Mouse (Mus musculus) stomach, embryonic 16.5 days (tissue): Measurements from ENCODE around the gene Syngr1. TPM values are rescaled to one million over a fixed set of nuclear protein-coding genes. Genes with fewer than 3 reads are reported as not detected.
A peak's percentile ranks its signal among the peaks of the same experiment; 100 is the strongest.
"Not testable (repeated sequence)": the region's sequence is repeated elsewhere in the genome, so short reads cannot be mapped to it uniquely, and the experiment has no call there.

Experiments used
- ATAC-seq: fragments of 200-750 bp; cut with Nextera tagmentation; 2 replicates; pipeline ENCODE4 v1.8.0; 2017; ENCODE audit warnings: moderate number of reproducible peaks, moderate TSS enrichment; ENCODE audit not compliant: insufficient read depth, low FRiP score
- H3K27ac ChIP-seq: fragments of 300-500 bp; sonication (generic); 2 replicates; pipeline ENCODE4 v1.5.1; 2014; ENCODE audit warnings: low read length
- H3K27me3 ChIP-seq: fragments of 300-500 bp; sonication (generic); 2 replicates; pipeline ENCODE4 v1.6.1; 2014; ENCODE audit warnings: low read length, control low read depth, mixed read lengths; ENCODE audit not compliant: control insufficient read depth, insufficient read depth
- H3K36me3 ChIP-seq: fragments of 300-500 bp; sonication (generic); 2 replicates; pipeline ENCODE4 v1.6.1; 2014; ENCODE audit warnings: low read length; ENCODE audit not compliant: control insufficient read depth, insufficient read depth
- H3K4me1 ChIP-seq: fragments of 300-500 bp; sonication (generic); 2 replicates; pipeline ENCODE4 v1.6.1; 2014; ENCODE audit warnings: low read length, control low read depth, mixed read lengths; ENCODE audit not compliant: control insufficient read depth, insufficient read depth
- H3K4me2 ChIP-seq: fragments of 300-500 bp; sonication (generic); 2 replicates; pipeline ENCODE4 v1.6.1; 2014; ENCODE audit warnings: low read depth, low read length, mixed read lengths
- H3K4me3 ChIP-seq: fragments of 300-500 bp; sonication (generic); replicated peaks from 2 replicates; pipeline ENCODE4 v1.5.1; 2014; ENCODE audit warnings: mild to moderate bottlenecking, low read length
- H3K9ac ChIP-seq: fragments of 300-500 bp; sonication (generic); 2 replicates; pipeline ENCODE4 v1.6.1; 2014; ENCODE audit warnings: low read length
- H3K9me3 ChIP-seq: fragments of 300-500 bp; sonication (generic); replicated peaks from 2 replicates; pipeline ENCODE4 v1.6.1; 2016; ENCODE audit warnings: low read length, control low read depth; ENCODE audit not compliant: control insufficient read depth
- WGBS: fragments of 180-500 bp; shearing (Covaris S2); extraction: QIAGEN DNeasy Blood & Tissue Kit; methylation state at CpG from one replicate; pipeline ENCODE4 v1.1.7; 2014; 5-methylcytosine and 5-hydroxymethylcytosine counted together
- polyA plus RNA-seq: library from polyadenylated mRNA; unstranded; fragments of >200 nt; fragmentation: Nextera tagmentation; extraction: Ambion mirVana; gene quantifications from 2 replicates; pipeline ENCODE4 v1.2.1, GENCODE M21; 2015

Gene Syngr1
- polyA plus RNA-seq, 1 experiment from 2014 or later = 43.1 TPM

DNA sequence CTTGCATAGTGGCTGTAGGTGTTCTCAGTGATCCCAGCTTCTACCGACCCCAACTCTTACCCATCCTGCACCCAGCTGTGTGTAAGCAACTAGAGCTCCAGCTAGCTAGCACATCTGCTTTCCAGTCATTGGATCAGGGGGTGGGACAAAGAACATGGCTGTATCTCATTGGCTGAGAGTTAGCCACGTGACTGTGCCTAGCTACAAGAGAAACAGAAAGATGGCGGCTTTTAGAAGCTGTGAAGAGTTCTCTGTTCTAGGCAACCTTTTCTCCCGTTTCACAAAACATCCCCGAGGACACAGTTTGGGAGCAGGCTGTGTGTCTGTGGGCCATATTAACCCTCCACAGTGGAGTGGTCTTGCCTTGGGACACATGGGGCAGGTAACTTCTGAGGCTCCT, 24.1 kb downstream of the Syngr1 start:
- no peak for ATAC-seq
- H3K4me1 ChIP-seq = peaks cover 5% of the 10 kb centered on the region; the same call in 1 of the 2 replicates
- no peak overlapping the region; the same call in 1 of the 2 replicates for H3K4me2 ChIP-seq
- no peaks in the 10 kb centered on the region for H3K27me3 ChIP-seq
- no peaks in the 10 kb centered on the region for H3K36me3 ChIP-seq
- WGBS = 56% methylated on average over 5 of the region's 5 CpGs
- no peak overlapping the region for H3K27ac ChIP-seq
- no peak overlapping the region for H3K9ac ChIP-seq
- H3K9me3 ChIP-seq = no peaks in the 10 kb centered on the region
- H3K4me3 ChIP-seq = no peak overlapping the region

DNA sequence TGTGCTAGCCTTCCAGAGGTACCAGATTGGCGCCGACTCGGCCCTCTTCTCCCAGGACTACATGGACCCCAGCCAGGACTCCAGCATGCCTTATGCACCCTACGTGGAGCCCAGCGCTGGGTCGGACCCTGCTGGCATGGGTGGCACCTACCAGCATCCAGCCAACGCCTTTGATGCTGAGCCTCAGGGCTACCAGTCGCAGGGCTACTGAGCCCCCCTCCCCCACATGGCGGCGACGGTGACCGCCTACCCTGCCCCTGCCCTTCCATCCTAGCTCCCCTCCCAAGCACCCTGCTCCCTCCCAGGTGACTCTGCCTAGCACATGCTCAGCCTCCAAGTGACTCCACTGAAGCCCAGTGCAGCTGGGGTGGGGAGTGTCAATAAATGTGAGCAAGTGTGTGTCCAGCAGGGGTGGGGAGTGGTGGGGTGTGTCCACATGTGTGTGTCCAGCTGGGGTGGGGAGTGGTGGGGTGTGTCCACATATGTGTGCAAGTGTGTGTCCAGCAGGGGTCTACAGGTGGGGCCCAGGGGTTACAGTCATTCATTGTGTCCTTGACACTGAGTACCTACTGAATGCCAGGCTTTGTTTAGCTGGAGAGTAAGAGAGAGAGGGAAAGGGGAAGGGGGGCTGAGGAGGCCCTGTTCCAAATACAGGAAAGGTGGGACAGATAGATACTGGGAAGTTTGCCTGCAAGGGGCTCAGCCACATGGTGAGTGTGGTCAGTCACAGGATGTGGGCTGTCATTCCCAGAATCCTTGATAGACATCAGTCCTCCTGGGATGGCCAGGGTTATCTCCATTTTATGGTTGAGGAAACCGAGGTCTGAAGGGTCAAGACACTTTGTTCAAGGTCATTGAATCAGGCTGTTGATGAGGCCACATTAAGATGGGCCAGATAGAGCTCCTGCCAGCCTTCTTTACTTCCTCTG, 25.0 kb downstream of the Syngr1 start:
- no peaks in the 10 kb centered on the region for H3K27me3 ChIP-seq
- H3K9ac ChIP-seq = no peak overlapping the region
- H3K4me2 ChIP-seq = no peak overlapping the region
- H3K9me3 ChIP-seq = no peaks in the 10 kb centered on the region
- H3K27ac ChIP-seq = peak overlapping the region; percentile 69
- no peak overlapping the region for H3K4me3 ChIP-seq
- H3K4me1 ChIP-seq = peaks cover 5% of the 10 kb centered on the region; the same call in 1 of the 2 replicates
- 66% methylated on average over 13 of the region's 13 CpGs for WGBS
- H3K36me3 ChIP-seq = no peaks in the 10 kb centered on the region
- peak; percentile 80 for ATAC-seq

DNA sequence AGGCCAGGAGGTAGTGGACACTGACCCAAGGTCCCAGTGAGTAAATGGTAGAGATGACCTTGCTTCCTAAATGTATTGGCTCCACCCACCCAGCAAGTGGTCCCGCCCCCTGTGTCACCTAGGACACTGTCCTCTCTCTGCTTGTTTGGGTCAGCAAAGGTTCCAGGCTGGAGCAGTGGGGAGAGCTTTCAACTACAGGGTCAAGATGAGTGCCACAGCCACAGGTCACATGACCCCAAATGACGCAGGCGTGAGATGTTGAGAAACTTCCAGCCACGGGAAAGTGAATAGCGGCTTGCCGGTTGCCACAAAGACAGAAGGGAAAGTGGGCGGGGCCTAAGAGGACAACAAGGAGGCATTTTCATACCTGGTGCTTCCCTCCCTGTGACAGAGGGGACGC, 26.0 kb downstream of the Syngr1 start:
- Histone ChIP-seq H3K4me2 (no peak overlapping the region), H3K9me3 (no peaks in the 10 kb centered on the region), H3K27ac (no peak overlapping the region), H3K27me3 (no peaks in the 10 kb centered on the region), H3K4me1 (peaks cover 5% of the 10 kb centered on the region; the same call in 1 of the 2 replicates), H3K9ac (no peak overlapping the region), H3K36me3 (no peaks in the 10 kb centered on the region), H3K4me3 (no peak overlapping the region)
- no peak for ATAC-seq
- WGBS = 47% methylated on average over 8 of the region's 8 CpGs

DNA sequence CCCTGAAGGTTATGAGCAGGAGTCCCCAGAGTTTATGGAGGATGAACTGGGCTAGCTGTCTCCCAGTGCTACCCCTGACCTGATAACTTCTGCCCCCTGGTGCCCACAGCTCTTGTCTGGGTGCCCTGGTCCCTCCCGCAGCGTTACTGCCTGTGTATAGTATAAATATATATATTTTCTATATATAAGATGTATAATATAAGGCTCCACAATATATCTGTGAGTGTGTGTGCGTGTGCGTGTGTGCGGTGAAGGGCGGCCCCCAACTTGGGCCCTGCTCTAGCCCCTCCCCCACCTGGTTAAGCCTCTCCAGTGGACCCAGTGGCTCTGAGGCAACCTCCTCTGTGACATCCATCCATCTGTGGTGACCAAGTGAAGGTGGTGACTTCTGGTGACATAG, 27.9 kb downstream of the Syngr1 start:
- Histone ChIP-seq H3K27me3 (no peaks in the 10 kb centered on the region), H3K4me2 (no peak overlapping the region), H3K4me3 (no peak overlapping the region), H3K4me1 (peaks cover 5% of the 10 kb centered on the region; the same call in 1 of the 2 replicates), H3K9me3 (no peaks in the 10 kb centered on the region), H3K27ac (no peak overlapping the region), H3K36me3 (no peaks in the 10 kb centered on the region), H3K9ac (no peak overlapping the region)
- 89% methylated on average over 6 of the region's 6 CpGs for whole genome bisulfite sequencing
- ATAC-seq = no peak

DNA sequence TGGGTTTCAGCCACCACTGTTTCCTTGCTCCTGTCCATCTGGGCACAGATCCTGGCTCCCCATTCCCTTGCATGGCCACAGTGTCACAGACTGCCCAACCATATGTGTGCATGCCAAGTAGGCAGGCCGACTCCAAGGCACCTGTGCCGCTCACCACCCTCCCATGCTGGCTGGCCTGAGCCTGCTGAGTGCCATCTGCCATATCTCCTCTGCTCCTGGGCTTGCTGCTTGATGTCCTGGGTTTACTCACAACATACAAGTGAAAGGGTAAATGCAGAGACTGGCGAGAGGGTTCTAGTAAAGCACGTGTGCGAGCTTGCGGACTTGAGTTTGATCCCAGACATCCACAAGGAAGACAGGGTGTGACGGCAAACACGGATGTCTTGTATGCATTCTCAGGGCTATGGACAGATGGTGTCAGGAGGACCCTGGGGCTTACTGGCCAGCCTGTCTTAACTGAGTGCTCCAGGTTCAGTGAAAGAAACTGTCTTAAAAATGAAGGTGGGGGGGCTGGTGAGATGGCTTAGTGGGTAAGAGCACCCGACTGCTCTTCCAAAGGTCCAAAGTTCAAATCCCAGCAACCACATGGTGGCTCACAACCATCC, 30.7 kb downstream of the Syngr1 start:
- no peaks in the 10 kb centered on the region for H3K36me3 ChIP-seq
- WGBS = 88% methylated on average over 9 of the region's 9 CpGs
- H3K4me1 ChIP-seq = no peaks in the 10 kb centered on the region
- no peaks in the 10 kb centered on the region for H3K27me3 ChIP-seq
- ATAC-seq = no peak
- no peak overlapping the region for H3K4me3 ChIP-seq
- H3K27ac ChIP-seq = no peak overlapping the region
- H3K4me2 ChIP-seq = no peak overlapping the region
- no peak overlapping the region for H3K9ac ChIP-seq
- H3K9me3 ChIP-seq = no peaks in the 10 kb centered on the region

DNA sequence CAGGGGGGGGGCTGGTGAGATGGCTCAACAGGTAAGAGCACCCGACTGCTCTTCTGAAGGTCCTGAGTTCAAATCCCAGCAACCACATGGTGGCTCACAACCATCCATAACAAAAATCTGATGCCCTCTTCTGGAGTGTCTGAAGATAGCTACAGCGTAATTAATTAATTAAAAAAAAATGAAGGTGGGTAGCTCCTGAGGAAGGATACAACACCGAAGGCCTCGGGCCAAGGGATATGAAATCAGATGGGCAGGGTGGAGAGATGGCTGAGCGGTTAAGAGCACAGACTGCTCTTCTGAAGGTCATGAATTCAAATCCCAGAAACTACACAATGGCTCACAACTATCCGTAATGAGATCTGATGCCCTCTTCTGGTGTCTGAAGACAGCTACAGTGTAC, 31.3 kb downstream of the Syngr1 start:
- not testable (repeated sequence) for H3K4me1 ChIP-seq, H3K4me3 ChIP-seq, ATAC-seq, H3K9me3 ChIP-seq, H3K9ac ChIP-seq, H3K27me3 ChIP-seq, H3K4me2 ChIP-seq, H3K27ac ChIP-seq, H3K36me3 ChIP-seq
- WGBS = 91% methylated on average over 6 of the region's 6 CpGs

DNA sequence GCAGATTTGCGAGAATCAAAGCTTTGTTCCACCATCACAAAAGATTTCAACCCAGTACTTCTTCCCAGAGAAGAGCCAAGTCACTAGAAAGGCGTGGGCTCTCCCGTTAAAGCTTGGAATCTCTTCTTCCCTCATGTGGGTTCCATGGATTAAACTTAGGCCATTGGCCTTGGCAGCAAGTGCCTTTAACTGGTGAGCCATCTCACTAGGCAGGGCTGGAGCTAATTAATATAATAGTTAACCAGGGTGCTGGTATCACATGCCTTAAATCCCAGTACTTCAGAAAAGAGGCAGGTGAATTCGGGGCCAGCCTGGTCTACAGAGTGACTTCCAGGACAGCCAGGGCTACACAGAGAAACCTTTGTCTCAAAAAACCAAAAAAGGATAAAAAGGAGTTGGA, 33.5 kb downstream of the Syngr1 start:
- Histone ChIP-seq H3K4me1 (no peaks in the 10 kb centered on the region), H3K27me3 (no peaks in the 10 kb centered on the region), H3K9ac (no peak overlapping the region), H3K4me2 (no peak overlapping the region), H3K36me3 (no peaks in the 10 kb centered on the region), H3K4me3 (no peak overlapping the region), H3K27ac (no peak overlapping the region), H3K9me3 (no peaks in the 10 kb centered on the region)
- no peak for ATAC-seq
- 72% methylated on average over 4 of the region's 4 CpGs for WGBS

DNA sequence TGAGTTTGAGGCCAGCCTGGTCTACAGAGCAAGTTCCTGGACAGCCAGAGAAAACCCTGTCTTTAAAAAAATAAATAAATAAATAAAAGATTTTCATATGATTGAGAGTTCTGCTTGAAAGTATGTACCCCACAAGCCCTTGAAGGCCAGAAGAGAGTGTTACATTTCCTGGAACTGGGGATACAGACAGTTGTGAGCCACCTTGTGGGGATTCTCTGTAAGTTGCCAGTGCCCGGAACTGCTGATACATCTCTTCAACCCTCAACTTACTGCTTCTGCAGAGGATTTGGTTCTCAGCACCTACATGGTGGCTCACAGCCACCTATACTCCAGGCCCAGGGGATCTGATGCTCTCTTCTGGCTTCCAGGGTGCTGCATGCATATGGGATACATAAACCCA, 36.1 kb downstream of the Syngr1 start:
- H3K9ac ChIP-seq = no peak overlapping the region
- no peaks in the 10 kb centered on the region for H3K4me1 ChIP-seq
- no peak overlapping the region for H3K4me2 ChIP-seq
- no peak overlapping the region for H3K4me3 ChIP-seq
- H3K9me3 ChIP-seq = no peaks in the 10 kb centered on the region
- 0 out of 2 replicates have a peak, but pooled peaks have one; percentile 30 for ATAC-seq
- no peaks in the 10 kb centered on the region for H3K36me3 ChIP-seq
- no peak overlapping the region for H3K27ac ChIP-seq
- 38% methylated on average over 1 of the region's 1 CpGs for WGBS
- H3K27me3 ChIP-seq = no peaks in the 10 kb centered on the region

DNA sequence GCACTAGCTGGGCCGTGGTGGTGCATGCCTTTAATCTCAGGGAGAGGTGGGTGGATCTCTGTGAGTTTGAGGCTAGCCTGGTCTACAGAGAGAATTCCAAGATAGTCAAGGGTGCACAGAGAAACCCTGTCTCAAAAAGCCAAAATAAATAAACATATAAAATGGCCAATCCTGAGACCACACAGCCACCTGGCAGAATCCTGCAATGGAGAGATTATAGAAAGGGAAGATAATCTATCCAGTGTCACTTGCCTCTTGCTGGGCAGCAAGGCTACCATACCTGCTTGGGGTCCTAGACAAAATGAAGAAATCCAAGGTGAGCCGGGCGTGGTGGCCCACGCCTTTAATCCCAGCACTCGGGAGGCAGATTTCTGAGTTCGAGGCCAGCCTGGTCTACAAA, 38.8 kb downstream of the Syngr1 start:
- no peak overlapping the region for H3K9ac ChIP-seq
- no peak overlapping the region for H3K4me3 ChIP-seq
- no peak overlapping the region for H3K27ac ChIP-seq
- H3K36me3 ChIP-seq = no peaks in the 10 kb centered on the region
- 87% methylated on average over 6 of the region's 6 CpGs for WGBS
- no peaks in the 10 kb centered on the region for H3K27me3 ChIP-seq
- H3K4me1 ChIP-seq = peaks cover 13% of the 10 kb centered on the region
- no peaks in the 10 kb centered on the region for H3K9me3 ChIP-seq
- no peak for ATAC-seq
- no peak overlapping the region for H3K4me2 ChIP-seq
